Mouse (Mus musculus): ENCODE measurements around the gene Alox8.

- TF ChIP-seq CTCF (IDR thresholded peaks at IDR 0.05; ENCODE audit: low read depth, low read length), result no peak
- no peak for TF ChIP-seq POLR2A (IDR thresholded peaks at IDR 0.05; ENCODE audit: extremely low read depth, insufficient read depth, low read length)
Measured at GRCm38 (mm10) chr11:69225715-69226114, 28.1 kb upstream of the Alox8 start.
